Mouse (Mus musculus) lung, postnatal 0 days (tissue): ENCODE data around the gene Cnksr1. TPM values are rescaled to one million over a fixed set of nuclear protein-coding genes. Genes with fewer than 3 reads are reported as not detected.
A peak's percentile ranks its signal among the peaks of the same experiment; 100 is the strongest.

ENCODE experiments used
- ATAC-seq: fragments of 200-750 bp; cut with Nextera tagmentation; 2 replicates; pipeline ENCODE4 v1.8.0; 2017; ENCODE audit warnings: moderate library complexity
- DNase-seq: peaks from one replicate; pipeline ENCODE4 v3.0.0-alpha.2; 2016; ENCODE audit warnings: low spot score
- H3K27ac ChIP-seq: fragments of 300-500 bp; sonication (generic); 2 replicates; pipeline ENCODE4 v1.5.1; 2014; ENCODE audit warnings: antibody characterized with exemption, mild to moderate bottlenecking, low read length, mixed read lengths
- H3K27me3 ChIP-seq: fragments of 300-500 bp; sonication (generic); replicated peaks from 2 replicates; pipeline ENCODE4 v1.6.1; 2014; ENCODE audit warnings: low read length, mixed read lengths; ENCODE audit not compliant: insufficient read depth
- H3K36me3 ChIP-seq: fragments of 300-500 bp; sonication (generic); 2 replicates; pipeline ENCODE4 v1.6.1; 2014; ENCODE audit warnings: low read length, mixed read lengths; ENCODE audit not compliant: insufficient read depth
- H3K4me1 ChIP-seq: fragments of 300-500 bp; sonication (generic); 2 replicates; pipeline ENCODE4 v1.6.1; 2014; ENCODE audit warnings: antibody characterized with exemption, low read depth, low read length, mixed read lengths; ENCODE audit not compliant: insufficient read depth
- H3K4me2 ChIP-seq: fragments of 300-500 bp; sonication (generic); replicated peaks from 2 replicates; pipeline ENCODE4 v1.6.1; 2014; ENCODE audit warnings: low read depth, mild to moderate bottlenecking, low read length, moderate library complexity, mixed read lengths
- H3K4me3 ChIP-seq: fragments of 300-500 bp; sonication (generic); 2 replicates; pipeline ENCODE4 v1.5.1; 2014; ENCODE audit warnings: low read depth, low read length
- H3K9ac ChIP-seq: fragments of 300-500 bp; sonication (generic); replicated peaks from 2 replicates; pipeline ENCODE4 v1.6.1; 2014; ENCODE audit warnings: low read depth, mild to moderate bottlenecking
- H3K9me3 ChIP-seq: fragments of 300-500 bp; sonication (generic); 2 replicates; pipeline ENCODE4 v1.6.1; 2016; ENCODE audit warnings: low read length, mixed read lengths
- CTCF ChIP-seq: IDR thresholded peaks from 2 replicates; pipeline ENCODE4 v1.5.1; 2016; ENCODE audit warnings: antibody characterized with exemption, mild to moderate bottlenecking
- EP300 ChIP-seq: IDR thresholded peaks from 2 replicates; pipeline ENCODE4 v1.6.1; 2016; ENCODE audit warnings: antibody characterized with exemption, mild to moderate bottlenecking, control low read depth
- WGBS: fragments of 180-500 bp; shearing (Covaris S2); extraction: QIAGEN DNeasy Blood & Tissue Kit; methylation state at CpG from one replicate; pipeline ENCODE4 v1.1.7; 2014; 5-methylcytosine and 5-hydroxymethylcytosine counted together
- polyA plus RNA-seq: library from polyadenylated mRNA; unstranded; fragments of >200 nt; fragmentation: Nextera tagmentation; extraction: Ambion mirVana; gene quantifications from 2 replicates; pipeline ENCODE4 v1.2.1, GENCODE M21; 2015

The Cnksr1 gene
- polyA plus RNA-seq, 1 experiment from 2014 or later = 11.9 TPM

GRCm38 (mm10) chr4:134245148-134245843 is 7.1 kb upstream of the Cnksr1 start, which contains the start of gene Zfp593:
Gene Zfp593, minus strand, starts transcription at chr4:134245592.
- Histone ChIP-seq H3K27ac (no peak within 1 kb of the TSS), H3K9me3 (no peaks in the 10 kb centered on the region), H3K4me2 (peak within 1 kb of the TSS; percentile 96), H3K27me3 (no peaks in the 10 kb centered on the region; the same call in 1 of the 2 replicates), H3K36me3 (no peaks in the 10 kb centered on the region), H3K9ac (peak within 1 kb of the TSS; percentile 65), H3K4me3 (peak within 1 kb of the TSS; percentile 70), H3K4me1 (peaks cover 5% of the 10 kb centered on the region; the same call in 1 of the 2 replicates)
- DNase-seq = peak; percentile 94
- peak; percentile 89 for ATAC-seq
- TF ChIP-seq EP300 (no peak), CTCF (peak; percentile 82)
- under 1% methylated on average over 60 of the region's 60 CpGs for WGBS

- no peak for ATAC-seq
- no peak within 1 kb of the TSS for H3K4me3 ChIP-seq
These were observed 5.5 kb upstream of the Cnksr1 start, which contains the start of gene E130218I03Rik for GRCm38 (mm10) chr4:134243516-134244250. Gene E130218I03Rik, plus strand, starts transcription at chr4:134243662.

GRCm38 (mm10) chr4:134238686-134239085 is 487 bp upstream of the Cnksr1 start:
- Histone ChIP-seq H3K27ac (no peak overlapping the region), H3K27me3 (no peaks in the 10 kb centered on the region), H3K9ac (no peak overlapping the region), H3K9me3 (no peaks in the 10 kb centered on the region), H3K4me2 (peak overlapping the region; percentile 50), H3K4me3 (0 out of 2 replicates have a peak overlapping the region, but pooled peaks have one; percentile 38), H3K36me3 (no peaks in the 10 kb centered on the region), H3K4me1 (peaks cover 4% of the 10 kb centered on the region)
- TF ChIP-seq CTCF = 0 out of 2 replicates have a peak, but pooled peaks have one; percentile 10
- TF ChIP-seq EP300 = no peak
- ATAC-seq (no peak), DNase-seq (no peak)
- 13% methylated on average over 10 of the region's 10 CpGs for WGBS

More at GRCm38 (mm10) chr4:134243516-134244250, 5.5 kb upstream of the Cnksr1 start, which contains the start of gene E130218I03Rik:
- H3K9ac ChIP-seq = no peak within 1 kb of the TSS
- no peak for DNase-seq
- no peaks in the 10 kb centered on the region for H3K36me3 ChIP-seq
- H3K27me3 ChIP-seq = no peaks in the 10 kb centered on the region
- WGBS = 94% methylated on average over 17 of the region's 17 CpGs
- TF ChIP-seq EP300 (no peak), CTCF (no peak)
- peak within 1 kb of the TSS; percentile 96 for H3K4me2 ChIP-seq
- no peaks in the 10 kb centered on the region for H3K9me3 ChIP-seq
- H3K4me1 ChIP-seq = peaks cover 8% of the 10 kb centered on the region
- H3K27ac ChIP-seq = no peak within 1 kb of the TSS

GRCm38 (mm10) chr4:134237582-134238278 is 469 bp downstream of the Cnksr1 start:
- 0 out of 2 replicates have a peak, but pooled peaks cover 1% of the 10 kb centered on the region for H3K36me3 ChIP-seq
- peak; percentile 65 for ATAC-seq
- H3K4me1 ChIP-seq = peaks cover 4% of the 10 kb centered on the region
- H3K9ac ChIP-seq = peak overlapping the region; percentile 37; the same call in 1 of the 2 replicates
- TF ChIP-seq CTCF = no peak
- peak; percentile 34; the same call in 1 of the 2 replicates for TF ChIP-seq EP300
- H3K9me3 ChIP-seq = no peaks in the 10 kb centered on the region
- peak; percentile 64 for DNase-seq
- H3K27ac ChIP-seq = peak overlapping the region; percentile 91
- peak overlapping the region; percentile 38 for H3K4me3 ChIP-seq
- no peaks in the 10 kb centered on the region for H3K27me3 ChIP-seq
- 12% methylated on average over 19 of the region's 19 CpGs for WGBS
- H3K4me2 ChIP-seq = peak overlapping the region; percentile 50

GRCm38 (mm10) chr4:134234876-134235275 is 3.3 kb downstream of the Cnksr1 start:
- no peaks in the 10 kb centered on the region for H3K9me3 ChIP-seq
- H3K4me3 ChIP-seq = no peak overlapping the region
- TF ChIP-seq EP300 (no peak), CTCF (no peak)
- no peaks in the 10 kb centered on the region for H3K27me3 ChIP-seq
- no peak for ATAC-seq
- WGBS = 79% methylated on average over 5 of the region's 5 CpGs
- no peak for DNase-seq
- H3K36me3 ChIP-seq = 0 out of 2 replicates have a peak, but pooled peaks cover 4% of the 10 kb centered on the region
- peaks cover 4% of the 10 kb centered on the region for H3K4me1 ChIP-seq
- H3K4me2 ChIP-seq = no peak overlapping the region
- no peak overlapping the region for H3K9ac ChIP-seq
- no peak overlapping the region for H3K27ac ChIP-seq
